Mouse (Mus musculus): ENCODE data around the gene Samd4b. TPM values are rescaled to one million over a fixed set of nuclear protein-coding genes. Genes with fewer than 3 reads are reported as not detected.

Samd4b gene
- total RNA-seq, 2 experiments from 2014 or later = 67.8 to 80.1 TPM

GRCm38 (mm10) chr7:28367663-28368275, 230.2 kb downstream of the Samd4b start:
- peak in 1 of 2 experiments; percentile 22 for DNase-seq (ENCODE audit: low spot score in 2 of 2)

DNA sequence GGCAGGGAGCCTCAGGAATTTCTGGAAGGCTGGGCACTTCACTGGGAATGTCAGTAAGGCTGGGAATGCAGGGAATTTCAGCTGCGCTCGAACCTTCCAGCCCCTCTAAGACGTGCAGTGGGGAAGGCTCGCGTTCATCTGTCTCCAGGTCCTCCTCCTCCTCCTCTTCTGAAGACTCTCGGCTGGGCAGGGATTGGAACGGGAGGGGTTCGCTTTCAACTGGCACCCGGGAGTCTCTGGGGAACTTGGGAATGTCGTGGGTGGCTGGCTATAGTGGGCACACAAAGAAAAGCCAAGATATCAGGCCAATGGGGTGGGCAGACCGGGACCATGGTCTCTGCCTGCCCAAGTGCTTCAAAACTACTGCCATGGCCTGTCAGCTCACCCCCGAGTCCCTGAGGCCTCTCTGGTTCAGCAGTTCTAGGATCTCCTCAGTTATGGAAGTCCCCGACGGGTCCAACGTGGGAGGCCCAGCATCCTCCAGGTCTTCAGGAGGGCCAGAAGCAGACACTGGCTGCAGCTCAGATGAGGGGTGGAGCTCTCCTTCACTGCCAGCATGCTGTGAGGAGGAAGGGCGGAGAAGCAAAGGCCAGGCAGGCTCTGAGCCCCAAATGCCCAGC, 235.4 kb downstream of the Samd4b start:
- DNase-seq (ENCODE audit: low spot score in 2 of 2) = no peak

- no peak for DNase-seq (ENCODE audit: low spot score in 2 of 2)
Observed at GRCm38 (mm10) chr7:28361647-28362341, 236.2 kb downstream of the Samd4b start.

DNA sequence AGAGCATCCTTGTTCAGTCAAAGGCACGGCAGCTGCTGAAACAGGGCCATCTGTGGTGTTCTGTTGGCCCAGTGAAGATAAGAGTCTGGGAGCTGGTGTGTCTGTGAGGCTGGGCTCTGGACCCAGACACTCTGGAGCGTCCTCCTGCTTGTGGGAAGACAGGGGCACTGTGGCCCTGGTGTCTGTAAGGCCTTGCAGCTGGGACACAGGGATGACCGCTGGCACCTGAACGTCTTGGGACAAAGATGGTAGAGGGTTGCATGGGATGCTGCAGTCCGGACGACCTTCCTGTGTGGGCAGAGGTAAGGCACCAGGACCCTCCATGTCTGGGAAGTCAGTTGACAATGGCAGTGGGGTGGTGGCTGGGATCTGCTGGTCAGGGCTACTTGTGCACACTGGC, 237.7 kb downstream of the Samd4b start:
- DNase-seq (ENCODE audit: low spot score in 2 of 2) = no peak

DNA sequence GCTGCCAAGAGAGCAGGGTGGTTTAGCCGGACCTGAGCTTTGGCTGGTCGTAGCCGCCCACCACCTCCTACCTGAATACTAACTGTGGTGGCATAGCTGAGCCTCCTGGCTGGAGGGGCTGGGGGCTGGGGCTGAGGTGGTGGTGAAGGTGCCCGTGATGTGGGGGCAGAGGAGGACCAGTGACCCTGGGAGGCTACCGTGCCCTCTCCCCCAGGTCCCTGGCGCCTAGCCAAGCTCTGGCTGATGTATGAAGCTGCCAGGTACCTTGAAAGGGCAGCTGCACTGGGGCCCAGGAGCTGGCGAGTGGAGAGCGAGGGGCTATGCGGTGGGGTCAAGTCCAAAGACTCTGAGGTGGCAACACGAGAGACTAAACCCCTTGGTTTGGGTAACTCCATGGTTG, 238.1 kb downstream of the Samd4b start:
- DNase-seq (ENCODE audit: low spot score in 2 of 2) = no peak

- DNase-seq (ENCODE audit: low spot score in 2 of 2) = no peak
Observed at GRCm38 (mm10) chr7:28358431-28358830, 239.5 kb downstream of the Samd4b start.

DNA sequence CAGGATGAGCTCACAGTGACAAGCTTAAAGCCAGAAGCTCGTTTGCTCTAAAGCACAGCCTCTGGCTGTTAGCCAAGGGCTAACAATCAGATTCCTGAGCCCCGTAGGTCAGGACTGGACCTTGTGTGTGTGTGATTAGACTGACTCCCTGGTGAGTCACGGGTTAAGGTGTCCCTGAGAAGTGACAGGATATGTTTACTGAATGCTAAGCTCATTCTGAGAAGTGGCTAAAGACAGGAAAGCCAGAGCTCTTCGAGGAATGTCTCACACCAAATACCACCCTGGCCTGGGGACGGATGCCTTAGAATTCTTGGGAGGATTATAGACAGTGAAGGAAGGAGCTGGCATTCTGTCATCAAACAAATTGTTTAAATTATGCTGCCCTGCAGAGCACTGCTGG, 240.0 kb downstream of the Samd4b start:
- no peak for DNase-seq (ENCODE audit: low spot score in 2 of 2)

- no peak for DNase-seq (ENCODE audit: low spot score in 2 of 2)
Observed at GRCm38 (mm10) chr7:28356981-28357380, 241.0 kb downstream of the Samd4b start.

GRCm38 (mm10) chr7:28355221-28355620, 242.7 kb downstream of the Samd4b start:
- no peak for DNase-seq (ENCODE audit: low spot score in 2 of 2)

GRCm38 (mm10) chr7:28354596-28354995, 243.3 kb downstream of the Samd4b start:
- DNase-seq (ENCODE audit: low spot score in 2 of 2) = no peak

DNA sequence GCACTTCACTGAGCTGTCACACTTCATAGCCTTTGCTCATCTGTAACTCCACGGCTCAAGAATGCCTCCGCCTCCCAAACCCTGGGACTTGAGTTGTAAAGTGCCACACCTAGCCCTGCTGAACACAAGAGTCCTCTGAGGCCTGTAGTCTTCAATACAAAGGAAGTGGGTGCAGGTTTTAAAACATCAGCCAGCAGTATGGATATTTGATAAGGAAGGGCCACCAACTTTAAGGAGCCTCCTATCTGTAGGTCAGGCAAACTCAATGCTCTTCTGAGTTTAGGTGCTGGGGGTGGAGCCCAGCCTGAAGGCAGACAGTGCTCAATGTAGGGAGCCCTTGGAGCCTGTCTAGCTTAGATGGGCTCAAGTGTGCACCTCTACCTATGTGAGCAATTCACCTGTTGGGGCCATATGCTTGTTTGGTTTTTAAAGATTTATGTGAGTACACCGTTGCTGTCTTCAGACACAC, 243.8 kb downstream of the Samd4b start:
- no peak for DNase-seq (ENCODE audit: low spot score in 2 of 2)

- DNase-seq (ENCODE audit: low spot score in 2 of 2) = no peak
Observed at GRCm38 (mm10) chr7:28353267-28353666, 244.7 kb downstream of the Samd4b start.

- no peak for DNase-seq (ENCODE audit: low spot score in 2 of 2)
Observed at GRCm38 (mm10) chr7:28351676-28352191, 246.2 kb downstream of the Samd4b start.

- peak; percentile 98 for DNase-seq (ENCODE audit: low spot score in 2 of 2)
Observed at GRCm38 (mm10) chr7:28350155-28350883, 247.6 kb downstream of the Samd4b start, which contains the start of gene Rps16. TSS of gene Rps16 (plus strand) at chr7:28350652.

Small RNA genes lying within 50 kb of the gene (microRNA-seq; reads per million reads assigned to microRNA genes)
- gene Mir7049 = 0 to 0.75 reads per million in 2 experiments

Other genes starting within 250 kb of the Samd4b start
- 100 to 1,000 TPM; 462 to 497 TPM for gene Rps16, start 247.5 kb downstream of the Samd4b start, total RNA-seq (2021)
- gene Plekhg2, start 225.5 kb downstream of the Samd4b start, total RNA-seq (2021) = 1 to 10 TPM; 4.8 to 5.2 TPM
- gene Zfp36, start 217.9 kb downstream of the Samd4b start, total RNA-seq (2021) = 1 to 10 TPM; 1.4 to 2.3 TPM
- gene Med29, start 205.4 kb downstream of the Samd4b start, total RNA-seq (2021) = 10 to 100 TPM; 20.3 to 22.0 TPM
- 10 to 100 TPM; 54.8 to 59.0 TPM for gene Paf1, start 205.2 kb downstream of the Samd4b start, total RNA-seq (2021)
- gene Gmfg, start 160.7 kb downstream of the Samd4b start, total RNA-seq (2021) = 1 to 10 TPM; 1.4 to 1.5 TPM
- gene Lrfn1, start 146.2 kb downstream of the Samd4b start, total RNA-seq (2021) = 10 to 100 TPM; 93.0 to 96.9 TPM
- gene Ifnl2, start 87.7 kb downstream of the Samd4b start, total RNA-seq (2021) = not detected
- gene Ifnl3, start 75.3 kb downstream of the Samd4b start, total RNA-seq (2021) = not detected
- not detected for gene Sycn, start 57.3 kb downstream of the Samd4b start, total RNA-seq (2021)
- under 1 TPM in 1 of 2 experiments, not detected in 1; 0.28 TPM for gene Nccrp1, start 50.9 kb downstream of the Samd4b start, total RNA-seq (2021)
- 1 to 10 TPM; 8.6 to 8.8 TPM for gene Pak4, start within 50 bp of the Samd4b start, total RNA-seq (2021)
- 1 to 10 TPM; 2.2 to 2.4 TPM for gene Acp7, start 33.2 kb upstream of the Samd4b start, total RNA-seq (2021)
- 10 to 100 TPM; 24.6 TPM for gene Fbxo27, start 94.7 kb upstream of the Samd4b start, total RNA-seq (2021)
- 1 to 10 TPM; 1.9 to 2.3 TPM for gene Fbxo17, start 118.7 kb upstream of the Samd4b start, total RNA-seq (2021)
- 10 to 100 TPM; 62.8 to 71.0 TPM for gene Mrps12, start 143.7 kb upstream of the Samd4b start, total RNA-seq (2021)
- 10 to 100 TPM; 11.0 to 11.6 TPM for gene Sars2, start 143.8 kb upstream of the Samd4b start, total RNA-seq (2021)
- 1 to 10 TPM; 1.1 to 2.9 TPM for gene Ccer2, start 158.0 kb upstream of the Samd4b start, total RNA-seq (2021)
- gene Sirt2, start 168.6 kb upstream of the Samd4b start, total RNA-seq (2021) = 100 to 1,000 TPM; 120 to 122 TPM
- gene Nfkbib, start 169.4 kb upstream of the Samd4b start, total RNA-seq (2021) = 10 to 100 TPM; 35.0 to 38.6 TPM
- 1 to 10 TPM; 2.1 to 3.9 TPM for gene Rinl, start 190.8 kb upstream of the Samd4b start, total RNA-seq (2021)
- 100 to 1,000 TPM; 427 to 456 TPM for gene Hnrnpl, start 210.4 kb upstream of the Samd4b start, total RNA-seq (2021)
- gene Ech1, start 227.1 kb upstream of the Samd4b start, total RNA-seq (2021) = 10 to 100 TPM; 53.5 to 56.6 TPM
- 1 to 10 TPM; 1.9 to 2.4 TPM for gene Lgals4, start 235.7 kb upstream of the Samd4b start, total RNA-seq (2021)

Data from left cerebral cortex, adult 18-20 months (tissue).